Mouse (Mus musculus): Measurements from ENCODE around the gene Parp12.

The Parp12 gene

DNA sequence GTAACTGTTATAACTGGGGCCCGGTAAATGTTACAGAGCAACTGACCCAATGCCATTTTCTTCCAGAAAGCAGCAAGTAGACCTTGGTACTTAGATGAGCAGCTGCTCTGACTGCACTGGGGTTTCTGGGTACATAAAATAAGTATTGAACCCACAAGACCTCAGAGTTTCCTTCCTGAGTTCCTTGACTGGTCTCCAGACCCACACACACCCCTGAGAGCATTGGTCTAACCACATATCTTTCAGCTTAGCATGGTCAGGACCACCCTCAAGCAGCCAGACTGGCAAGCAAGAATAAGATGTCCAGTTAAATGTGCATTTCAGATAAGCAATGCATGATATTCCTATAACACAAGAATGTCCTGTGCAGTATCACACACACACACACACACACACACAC, 61.0 kb downstream of the Parp12 start:
- no peak for DNase-seq (ENCODE audit: low spot score)

- no peak for DNase-seq (ENCODE audit: low spot score)
Measured at GRCm38 (mm10) chr6:39055831-39056261, 62.3 kb downstream of the Parp12 start.

- no peak for DNase-seq (ENCODE audit: low spot score)
Measured at GRCm38 (mm10) chr6:39054878-39055508, 63.2 kb downstream of the Parp12 start.

DNA sequence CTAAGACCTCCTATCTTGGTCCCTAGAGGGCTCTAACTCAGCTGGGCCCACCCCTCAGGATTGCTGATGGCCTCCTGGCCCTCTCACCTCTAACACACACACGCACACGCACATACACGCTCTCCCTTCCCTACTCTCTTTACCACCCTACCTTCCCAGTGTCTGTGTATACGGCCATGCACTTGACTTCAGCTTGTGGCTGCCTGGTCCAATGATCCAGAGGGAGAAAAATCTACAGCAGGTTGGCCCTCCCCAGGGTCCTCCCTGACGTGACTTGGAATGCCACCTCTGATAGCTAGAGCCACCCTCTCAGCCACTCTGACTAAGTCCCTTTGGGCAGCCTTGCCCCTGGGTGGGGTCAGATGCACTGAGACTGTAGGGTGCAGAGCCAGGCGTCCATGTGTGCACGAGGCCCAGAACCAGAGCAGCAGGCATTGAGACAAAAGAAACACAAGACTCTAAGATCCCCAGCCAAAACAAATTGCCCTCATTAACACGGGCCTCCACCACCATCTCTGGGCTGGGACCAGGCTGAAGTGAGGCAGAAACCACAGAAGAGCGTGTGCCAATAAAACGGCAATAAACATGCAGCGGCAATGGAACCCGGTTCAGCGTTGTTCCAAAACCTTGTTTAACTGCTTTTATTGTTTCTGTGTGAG, 63.8 kb downstream of the Parp12 start:
- DNase-seq (ENCODE audit: low spot score), result peak; percentile 8

- no peak for DNase-seq (ENCODE audit: low spot score)
Measured at GRCm38 (mm10) chr6:39052636-39053035, 65.5 kb downstream of the Parp12 start.

- no peak for DNase-seq (ENCODE audit: low spot score)
Measured at GRCm38 (mm10) chr6:39051799-39052556, 66.2 kb downstream of the Parp12 start.

- no peak for DNase-seq (ENCODE audit: low spot score)
Measured at GRCm38 (mm10) chr6:39050836-39051235, 67.3 kb downstream of the Parp12 start.

DNA sequence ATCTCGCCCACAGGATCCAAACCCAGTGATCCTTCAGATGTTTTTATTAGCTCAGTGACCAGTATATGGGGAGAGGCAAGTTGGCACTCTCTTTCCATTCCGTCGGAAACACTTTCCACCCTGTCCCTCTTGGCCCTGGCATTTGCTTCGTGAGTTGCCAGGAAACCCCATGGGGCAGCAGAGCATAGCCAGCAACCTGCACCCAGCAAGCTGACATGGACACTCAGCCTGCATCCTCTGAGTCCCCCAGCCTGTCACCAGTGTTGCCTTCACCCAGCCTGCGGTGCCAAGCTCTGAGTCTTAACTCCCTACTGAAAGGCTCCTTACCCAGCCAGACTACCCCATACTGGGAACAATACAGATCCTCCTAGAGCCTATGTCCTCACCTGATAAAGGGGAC, 69.0 kb downstream of the Parp12 start:
- no peak for DNase-seq (ENCODE audit: low spot score)

- no peak for DNase-seq (ENCODE audit: low spot score)
Measured at GRCm38 (mm10) chr6:39040451-39040850, 77.7 kb downstream of the Parp12 start.
